Mouse (Mus musculus): ENCODE data around the gene Arpc3. TPM values are rescaled to one million over a fixed set of nuclear protein-coding genes. Genes with fewer than 3 reads are reported as not detected.
"Not testable (repeated sequence)": the region's sequence is repeated elsewhere in the genome, so short reads cannot be mapped to it uniquely, and the experiment has no call there.

Gene Arpc3
- polyA plus RNA-seq, 1 experiment = 154 TPM

GRCm38 (mm10) chr5:122403362-122403761 is 11.7 kb downstream of the Arpc3 start:
- no peak overlapping the region for H3K27ac ChIP-seq (ENCODE audit: insufficient read depth, low read length)
- 92% methylated on average over 12 of the region's 12 CpGs for WGBS

GRCm38 (mm10) chr5:122405537-122405936 is 13.9 kb downstream of the Arpc3 start:
- TF ChIP-seq CTCF (IDR thresholded peaks at IDR 0.05; ENCODE audit: extremely low read depth, insufficient read depth, insufficient read length, insufficient replicate concordance) = no peak
- no peak for TF ChIP-seq POLR2A (IDR thresholded peaks at IDR 0.05; ENCODE audit: low read depth, low read length)
- no peaks in the 10 kb centered on the region for H3K27me3 ChIP-seq (ENCODE audit: control insufficient read depth, insufficient read depth, low read length)
- peaks cover 52% of the 10 kb centered on the region for H3K36me3 ChIP-seq (ENCODE audit: control insufficient read depth, insufficient read depth, low read length)
- 94% methylated on average over 10 of the region's 10 CpGs for WGBS
- H3K27ac ChIP-seq (ENCODE audit: insufficient read depth, low read length) = no peak overlapping the region
- no peak for DNase-seq (ENCODE audit: low read depth in 1 of 2, low spot score in 2 of 2)
- no peak overlapping the region for H3K4me3 ChIP-seq (ENCODE audit: extremely low read depth, insufficient read depth, insufficient read length)
- no peaks in the 10 kb centered on the region for H3K4me1 ChIP-seq (ENCODE audit: control insufficient read depth, insufficient read depth, insufficient read length)

More at GRCm38 (mm10) chr5:122403362-122403761, 11.7 kb downstream of the Arpc3 start:
- Histone ChIP-seq H3K27me3 (ENCODE audit: control insufficient read depth, insufficient read depth, low read length) (no peaks in the 10 kb centered on the region), H3K4me1 (ENCODE audit: control insufficient read depth, insufficient read depth, insufficient read length) (no peaks in the 10 kb centered on the region), H3K4me3 (ENCODE audit: extremely low read depth, insufficient read depth, insufficient read length) (no peak overlapping the region), H3K36me3 (ENCODE audit: control insufficient read depth, insufficient read depth, low read length) (peaks cover 52% of the 10 kb centered on the region)
- TF ChIP-seq CTCF (IDR thresholded peaks at IDR 0.05; ENCODE audit: extremely low read depth, insufficient read depth, insufficient read length, insufficient replicate concordance) = no peak
- no peak for TF ChIP-seq POLR2A (IDR thresholded peaks at IDR 0.05; ENCODE audit: low read depth, low read length)
- no peak for DNase-seq (ENCODE audit: low read depth in 1 of 2, low spot score in 2 of 2)

- no peak overlapping the region for H3K4me3 ChIP-seq (ENCODE audit: extremely low read depth, insufficient read depth, insufficient read length)
- no peak for TF ChIP-seq POLR2A (IDR thresholded peaks at IDR 0.05; ENCODE audit: low read depth, low read length)
- TF ChIP-seq CTCF (IDR thresholded peaks at IDR 0.05; ENCODE audit: extremely low read depth, insufficient read depth, insufficient read length, insufficient replicate concordance) = no peak
- H3K27ac ChIP-seq (ENCODE audit: insufficient read depth, low read length) = no peak overlapping the region
- no peaks in the 10 kb centered on the region for H3K27me3 ChIP-seq (ENCODE audit: control insufficient read depth, insufficient read depth, low read length)
- H3K4me1 ChIP-seq (ENCODE audit: control insufficient read depth, insufficient read depth, insufficient read length) = no peaks in the 10 kb centered on the region
- no peak for DNase-seq (ENCODE audit: low read depth in 1 of 2, low spot score in 2 of 2)
- WGBS = 93% methylated on average over 19 of the region's 19 CpGs
- H3K36me3 ChIP-seq (ENCODE audit: control insufficient read depth, insufficient read depth, low read length) = peaks cover 23% of the 10 kb centered on the region
Measured at GRCm38 (mm10) chr5:122409692-122410645, 18.3 kb downstream of the Arpc3 start.

- Histone ChIP-seq H3K27me3 (ENCODE audit: control insufficient read depth, insufficient read depth, low read length) (no peaks in the 10 kb centered on the region), H3K4me1 (ENCODE audit: control insufficient read depth, insufficient read depth, insufficient read length) (no peaks in the 10 kb centered on the region), H3K4me3 (ENCODE audit: extremely low read depth, insufficient read depth, insufficient read length) (no peak overlapping the region), H3K36me3 (ENCODE audit: control insufficient read depth, insufficient read depth, low read length) (peaks cover 7% of the 10 kb centered on the region), H3K27ac (ENCODE audit: insufficient read depth, low read length) (no peak overlapping the region)
- WGBS = 87% methylated on average over 5 of the region's 5 CpGs
- TF ChIP-seq CTCF (IDR thresholded peaks at IDR 0.05; ENCODE audit: extremely low read depth, insufficient read depth, insufficient read length, insufficient replicate concordance) (no peak), POLR2A (IDR thresholded peaks at IDR 0.05; ENCODE audit: low read depth, low read length) (no peak)
- no peak for DNase-seq (ENCODE audit: low read depth in 1 of 2, low spot score in 2 of 2)
Measured at GRCm38 (mm10) chr5:122411892-122412291, 20.2 kb downstream of the Arpc3 start.

GRCm38 (mm10) chr5:122412826-122413225 is 21.1 kb downstream of the Arpc3 start:
- peaks cover 5% of the 10 kb centered on the region for H3K36me3 ChIP-seq (ENCODE audit: control insufficient read depth, insufficient read depth, low read length)
- DNase-seq (ENCODE audit: low read depth in 1 of 2, low spot score in 2 of 2) = no peak
- no peak overlapping the region for H3K4me3 ChIP-seq (ENCODE audit: extremely low read depth, insufficient read depth, insufficient read length)
- no peaks in the 10 kb centered on the region for H3K4me1 ChIP-seq (ENCODE audit: control insufficient read depth, insufficient read depth, insufficient read length)
- no peak overlapping the region for H3K27ac ChIP-seq (ENCODE audit: insufficient read depth, low read length)
- H3K27me3 ChIP-seq (ENCODE audit: control insufficient read depth, insufficient read depth, low read length) = no peaks in the 10 kb centered on the region
- WGBS = 71% methylated on average over 6 of the region's 6 CpGs
- TF ChIP-seq POLR2A (IDR thresholded peaks at IDR 0.05; ENCODE audit: low read depth, low read length) (no peak), CTCF (IDR thresholded peaks at IDR 0.05; ENCODE audit: extremely low read depth, insufficient read depth, insufficient read length, insufficient replicate concordance) (no peak)

GRCm38 (mm10) chr5:122414351-122414750 is 22.7 kb downstream of the Arpc3 start:
- H3K36me3 ChIP-seq (ENCODE audit: control insufficient read depth, insufficient read depth, low read length) = peaks cover 5% of the 10 kb centered on the region
- 92% methylated on average over 5 of the region's 5 CpGs for WGBS
- TF ChIP-seq POLR2A (IDR thresholded peaks at IDR 0.05; ENCODE audit: low read depth, low read length) = no peak
- TF ChIP-seq CTCF (IDR thresholded peaks at IDR 0.05; ENCODE audit: extremely low read depth, insufficient read depth, insufficient read length, insufficient replicate concordance) = no peak
- H3K4me1 ChIP-seq (ENCODE audit: control insufficient read depth, insufficient read depth, insufficient read length) = no peaks in the 10 kb centered on the region
- H3K27me3 ChIP-seq (ENCODE audit: control insufficient read depth, insufficient read depth, low read length) = no peaks in the 10 kb centered on the region
- H3K27ac ChIP-seq (ENCODE audit: insufficient read depth, low read length) = no peak overlapping the region
- no peak overlapping the region for H3K4me3 ChIP-seq (ENCODE audit: extremely low read depth, insufficient read depth, insufficient read length)
- no peak for DNase-seq (ENCODE audit: low read depth in 1 of 2, low spot score in 2 of 2)

- no peak for TF ChIP-seq POLR2A (IDR thresholded peaks at IDR 0.05; ENCODE audit: low read depth, low read length)
- TF ChIP-seq CTCF (IDR thresholded peaks at IDR 0.05; ENCODE audit: extremely low read depth, insufficient read depth, insufficient read length, insufficient replicate concordance) = no peak
- WGBS = 94% methylated on average over 12 of the region's 12 CpGs
- Histone ChIP-seq H3K36me3 (ENCODE audit: control insufficient read depth, insufficient read depth, low read length) (no peaks in the 10 kb centered on the region), H3K4me1 (ENCODE audit: control insufficient read depth, insufficient read depth, insufficient read length) (no peaks in the 10 kb centered on the region), H3K4me3 (ENCODE audit: extremely low read depth, insufficient read depth, insufficient read length) (no peak overlapping the region), H3K27ac (ENCODE audit: insufficient read depth, low read length) (no peak overlapping the region), H3K27me3 (ENCODE audit: control insufficient read depth, insufficient read depth, low read length) (no peaks in the 10 kb centered on the region)
- no peak for DNase-seq (ENCODE audit: low read depth in 1 of 2, low spot score in 2 of 2)
Measured at GRCm38 (mm10) chr5:122415465-122415864, 23.8 kb downstream of the Arpc3 start.

- H3K27me3 ChIP-seq (ENCODE audit: control insufficient read depth, insufficient read depth, low read length); H3K27ac ChIP-seq (ENCODE audit: insufficient read depth, low read length); H3K4me1 ChIP-seq (ENCODE audit: control insufficient read depth, insufficient read depth, insufficient read length); DNase-seq (ENCODE audit: low read depth in 1 of 2, low spot score in 2 of 2); H3K36me3 ChIP-seq (ENCODE audit: control insufficient read depth, insufficient read depth, low read length); H3K4me3 ChIP-seq (ENCODE audit: extremely low read depth, insufficient read depth, insufficient read length): not testable (repeated sequence)
- 61% methylated on average over 4 of the region's 4 CpGs for WGBS
Measured at GRCm38 (mm10) chr5:122420676-122421075, 29.0 kb downstream of the Arpc3 start.
